Mouse (Mus musculus) bone marrow, adult 2 months (tissue): ENCODE results near the gene Mroh9. TPM values are rescaled to one million over a fixed set of nuclear protein-coding genes. Genes with fewer than 3 reads are reported as not detected.

Source experiments
- H3K27ac ChIP-seq: fragments of 200-500 bp; 2 replicates; pipeline ENCODE4 v1.5.1; 2012; ENCODE audit warnings: low read depth, mild to moderate bottlenecking, control low read depth, inconsistent platforms, low read length; ENCODE audit not compliant: control insufficient read depth, poor library complexity, insufficient read depth
- H3K4me1 ChIP-seq: fragments of 200-500 bp; 2 replicates; pipeline ENCODE4 v1.6.1; 2011; ENCODE audit warnings: low read length; ENCODE audit not compliant: control insufficient read depth, insufficient read depth
- H3K4me3 ChIP-seq: fragments of 200-500 bp; replicated peaks from 2 replicates; pipeline ENCODE3; 2011; ENCODE audit warnings: mild to moderate bottlenecking, low read depth, low read length, control low read depth; ENCODE audit not compliant: control insufficient read depth
- CTCF ChIP-seq: fragments of 200-500 bp; IDR thresholded peaks from 2 replicates; pipeline ENCODE4 v1.5.1; 2011; ENCODE audit warnings: low read length, control low read depth; ENCODE audit not compliant: control insufficient read depth, insufficient read depth
- POLR2A ChIP-seq: fragments of 200-500 bp; IDR thresholded peaks from 2 replicates; pipeline ENCODE4 v1.6.1; 2011; ENCODE audit warnings: low read depth, mild to moderate bottlenecking, control low read depth, low read length, borderline replicate concordance; ENCODE audit not compliant: control insufficient read depth
- WGBS: fragments of 180-500 bp; shearing (Covaris S2); methylation state at CpG from one replicate; pipeline ENCODE4 v1.1.7; 2018; 5-methylcytosine and 5-hydroxymethylcytosine counted together
- polyA plus RNA-seq: library from polyadenylated mRNA; stranded (reverse); fragments of >200 nt; gene quantifications from 2 replicates; pipeline ENCODE4 v1.2.4, GENCODE M21; 2011; ENCODE audit warnings: low replicate concordance; ENCODE audit not compliant: missing spikeins, insufficient read depth, insufficient read length

Gene Mroh9
- polyA plus RNA-seq, 1 experiment = not detected

- TF ChIP-seq POLR2A (no peak), CTCF (no peak)
- H3K4me1 ChIP-seq = no peaks in the 10 kb centered on the region
- WGBS = 86% methylated on average over 3 of the region's 3 CpGs
- no peak overlapping the region for H3K4me3 ChIP-seq
- no peak overlapping the region for H3K27ac ChIP-seq
These were observed 97.9 kb downstream of the Mroh9 start for GRCm38 (mm10) chr1:162987546-162987945.

- TF ChIP-seq CTCF = no peak
- H3K4me1 ChIP-seq = no peaks in the 10 kb centered on the region
- H3K4me3 ChIP-seq = no peak overlapping the region
- 82% methylated on average over 1 of the region's 1 CpGs for WGBS
- H3K27ac ChIP-seq = no peak overlapping the region
These were observed 98.7 kb downstream of the Mroh9 start for GRCm38 (mm10) chr1:162986777-162987176.

GRCm38 (mm10) chr1:162986121-162986748 is 99.2 kb downstream of the Mroh9 start:
- Histone ChIP-seq H3K4me3 (no peak overlapping the region), H3K27ac (no peak overlapping the region), H3K4me1 (no peaks in the 10 kb centered on the region)
- TF ChIP-seq POLR2A (no peak), CTCF (no peak)
- WGBS = 75% methylated on average over 2 of the region's 2 CpGs

GRCm38 (mm10) chr1:162984428-162984827 is 101.0 kb downstream of the Mroh9 start, which contains the start of gene Fmo3:
Gene Fmo3 (minus strand): TSS chr1:162984528.
- WGBS = 48% methylated on average over 1 of the region's 1 CpGs
- no peak within 1 kb of the TSS for H3K27ac ChIP-seq
- H3K4me1 ChIP-seq = no peaks in the 10 kb centered on the region
- TF ChIP-seq POLR2A = no peak
- TF ChIP-seq CTCF = no peak
- no peak within 1 kb of the TSS for H3K4me3 ChIP-seq

Other genes starting within 250 kb of the Mroh9 start
- 10.4 and 18.0 TPM in 2 replicates for gene Fmo1, start 219.1 kb downstream of the Mroh9 start, polyA plus RNA-seq
- gene Fmo2, start 186.9 kb downstream of the Mroh9 start, polyA plus RNA-seq = 11.6 and 12.1 TPM in 2 replicates
- gene Fmo6, start 148.2 kb downstream of the Mroh9 start, polyA plus RNA-seq = 1.2 TPM in 1 of 2 replicates, not detected in the other
- gene Fmo3, start 101.1 kb downstream of the Mroh9 start, polyA plus RNA-seq = 0.63 TPM in 1 of 2 replicates, not detected in the other
- 3.3 and 6.0 TPM in 2 replicates for gene Prrx1, start 228.0 kb upstream of the Mroh9 start, polyA plus RNA-seq